Mouse (Mus musculus) gastrocnemius, postnatal 10 days (tissue): Measurements from ENCODE around the gene Serpina6. TPM values are rescaled to one million over a fixed set of nuclear protein-coding genes. Genes with fewer than 3 reads are reported as not detected.
"Not testable (repeated sequence)": the region's sequence is repeated elsewhere in the genome, so short reads cannot be mapped to it uniquely, and the experiment has no call there.

ENCODE experiments used
- DNase-seq: peaks from one replicate; pipeline ENCODE4 v3.0.0; 2021; ENCODE audit warnings: mixed read lengths
- long read RNA-seq, 2 experiments: library from polyadenylated mRNA; stranded (forward); transcript quantifications; one replicate each; pipeline ENCODE4 v2.0.0; 2021
- total RNA-seq, 2 experiments: library from RNA; stranded (reverse); gene quantifications; 2 replicates each; pipeline ENCODE4 v1.2.3; 2021

Serpina6 gene
- total RNA-seq, result under 1 TPM in 1 of 2 experiments, not detected in 1; 0.16 TPM
- long read RNA-seq, experiment 1, result 0 reads
- long read RNA-seq, experiment 2, result 0 reads

GRCm38 (mm10) chr12:103656848-103657626 lies at the start of gene Serpina6:
Gene Serpina6 (minus strand): TSS chr12:103657212.
- DNase-seq, result no peak

DNA sequence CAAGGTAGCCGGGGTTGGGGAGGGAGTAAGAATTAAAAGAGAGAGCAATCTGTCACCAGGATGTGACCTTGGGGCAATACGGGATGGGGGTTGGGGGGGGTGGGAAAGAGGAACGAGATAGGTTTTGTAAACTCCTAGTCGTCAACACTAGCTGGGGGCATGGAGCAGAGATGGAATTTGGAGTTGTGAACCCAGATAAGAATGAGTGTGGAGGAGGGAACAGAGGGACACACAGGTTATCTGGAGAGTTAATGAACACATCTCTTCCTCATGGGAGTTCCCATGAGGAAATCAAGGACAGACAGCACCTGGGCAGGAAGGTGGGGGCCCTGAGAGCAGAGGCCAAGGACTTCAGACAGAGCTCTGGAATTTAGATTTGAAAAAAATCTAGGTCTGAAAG lies 49.1 kb upstream of the Serpina6 start:
- no peak for DNase-seq

- no peak for DNase-seq
Observed at GRCm38 (mm10) chr12:103705547-103705946, 48.5 kb upstream of the Serpina6 start.

- DNase-seq, result no peak
Observed at GRCm38 (mm10) chr12:103700144-103700750, 43.2 kb upstream of the Serpina6 start.

- DNase-seq, result no peak
Observed at GRCm38 (mm10) chr12:103695429-103695828, 38.4 kb upstream of the Serpina6 start, which contains the start of gene Serpina1f. Gene Serpina1f (minus strand): TSS chr12:103695529.

GRCm38 (mm10) chr12:103688221-103688814 lies 31.3 kb upstream of the Serpina6 start:
- no peak for DNase-seq

DNA sequence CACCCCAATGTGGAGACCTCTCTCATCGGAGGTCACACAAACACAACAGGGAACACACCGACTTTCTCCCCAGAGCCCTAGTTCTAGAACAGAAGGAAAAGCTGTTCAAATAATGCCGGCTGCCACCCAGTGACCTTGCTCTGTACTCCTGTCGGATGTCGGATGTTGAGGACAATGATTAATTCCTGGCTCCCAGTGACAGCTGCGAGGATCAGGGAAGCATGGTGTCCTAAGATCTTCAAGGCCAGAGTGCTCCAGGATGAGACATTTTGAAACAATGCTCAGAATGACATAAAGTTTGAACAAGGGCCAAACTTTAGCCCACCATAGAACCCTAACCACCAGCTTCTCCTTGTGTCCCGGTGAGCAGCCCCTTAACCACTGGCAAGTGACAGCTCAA lies 30.0 kb upstream of the Serpina6 start:
- no peak for DNase-seq

- DNase-seq, result no peak
Observed at GRCm38 (mm10) chr12:103686050-103686449, 29.0 kb upstream of the Serpina6 start.

- no peak for DNase-seq
Observed at GRCm38 (mm10) chr12:103685386-103685785, 28.4 kb upstream of the Serpina6 start.

- no peak for DNase-seq
Observed at GRCm38 (mm10) chr12:103683775-103684174, 26.8 kb upstream of the Serpina6 start.

DNA sequence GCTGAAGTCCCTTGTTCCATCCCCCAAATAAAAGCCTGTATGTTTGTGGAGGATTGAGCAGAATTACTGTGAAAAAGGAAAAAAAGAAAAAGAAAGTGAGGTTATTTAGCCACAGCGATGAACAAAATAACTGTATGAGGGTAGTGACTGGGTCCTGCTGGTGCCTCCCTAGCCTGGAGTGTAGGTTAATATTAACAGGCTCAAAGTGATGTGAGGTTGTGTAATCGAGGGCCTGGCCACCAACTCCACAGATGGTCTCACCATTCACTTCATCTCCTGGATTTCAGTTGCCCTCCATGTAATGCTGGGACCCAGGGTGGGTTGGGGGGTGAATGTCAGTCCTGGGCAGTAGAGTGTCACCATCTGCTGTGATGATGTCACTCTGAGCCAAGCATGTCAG lies 24.7 kb upstream of the Serpina6 start:
- DNase-seq, result no peak

DNA sequence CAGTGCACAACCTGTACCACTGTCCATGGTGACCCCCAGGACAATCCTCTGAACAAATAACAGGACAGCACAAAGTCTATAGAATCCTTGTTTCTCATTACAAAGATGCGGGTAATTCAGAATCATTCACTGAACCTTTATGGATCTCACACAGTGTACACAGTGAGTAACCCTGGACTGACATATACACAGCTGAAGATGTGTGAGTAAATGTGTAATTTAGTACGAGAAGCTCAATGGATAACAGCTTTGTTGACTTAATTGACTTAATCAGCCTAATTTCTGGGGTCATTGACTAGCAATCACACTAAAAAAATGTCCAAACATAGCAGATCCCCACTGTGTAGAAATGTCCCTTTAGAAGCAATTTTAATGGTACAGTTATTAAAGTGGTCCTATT lies 24.2 kb upstream of the Serpina6 start:
- DNase-seq, result no peak

DNA sequence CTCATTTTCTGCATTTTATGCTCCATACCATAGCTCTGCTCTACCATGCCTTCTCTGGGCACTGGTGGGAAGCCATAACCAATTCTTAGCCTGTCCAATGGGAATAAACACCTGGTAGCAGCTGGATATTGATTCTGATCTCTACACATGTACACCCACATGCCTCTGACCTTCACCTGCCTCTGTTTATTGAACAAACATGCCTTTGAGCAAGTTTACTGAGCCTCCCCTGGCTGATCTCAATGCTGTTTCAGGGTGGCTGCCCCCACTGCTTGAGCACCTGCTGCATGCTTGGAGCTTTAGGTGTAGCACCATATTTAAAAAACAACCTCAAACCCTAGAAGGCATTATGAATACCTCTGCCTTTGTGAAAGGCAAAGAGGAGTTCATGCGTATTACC lies 22.8 kb upstream of the Serpina6 start:
- not testable (repeated sequence) for DNase-seq

DNA sequence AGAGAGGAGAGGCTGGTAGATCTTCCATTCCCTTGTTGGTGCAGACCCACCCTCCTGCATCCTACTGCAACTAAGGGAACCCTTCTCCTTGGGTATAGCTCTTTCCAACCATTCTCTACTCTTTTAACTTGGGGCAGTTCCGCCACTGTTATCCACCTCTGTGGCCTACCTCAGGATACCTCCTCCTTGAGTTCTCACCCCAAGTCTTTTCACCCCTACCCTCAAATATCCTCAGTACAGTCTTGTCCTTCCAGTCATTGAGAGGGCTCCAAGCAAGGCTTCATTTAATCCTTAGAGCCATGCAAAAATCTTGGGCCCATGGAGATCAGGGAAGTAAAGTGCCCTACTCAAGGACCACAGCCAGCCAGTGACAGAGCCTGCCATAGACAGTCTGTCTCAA lies 19.0 kb upstream of the Serpina6 start, which contains the start of gene Serpina16:
TSS of gene Serpina16 (minus strand) at position 101 of the 400 bp plus-strand sequence.
- DNase-seq, result no peak

DNA sequence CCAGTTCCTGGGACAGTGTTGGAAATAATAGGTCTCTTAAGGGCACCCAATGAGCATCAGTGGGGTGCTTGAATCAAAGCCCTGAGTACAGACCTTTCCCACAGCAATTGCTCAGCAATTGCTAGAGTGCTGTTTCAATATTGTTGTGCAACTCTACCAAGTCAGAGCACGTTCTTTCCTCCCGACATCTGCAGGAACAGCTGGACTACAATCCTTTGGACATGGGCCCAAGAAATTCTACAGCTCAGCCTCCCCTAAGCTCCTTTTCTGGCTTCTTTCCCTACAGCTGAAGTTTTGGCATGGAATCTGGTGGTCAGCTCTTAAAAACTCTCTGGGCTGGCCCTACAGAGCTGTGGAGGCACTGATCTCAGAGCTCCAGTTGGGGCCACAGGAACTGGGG lies 16.2 kb upstream of the Serpina6 start:
- no peak for DNase-seq

GRCm38 (mm10) chr12:103671483-103671882 lies 14.5 kb upstream of the Serpina6 start:
- no peak for DNase-seq

- no peak for DNase-seq
Observed at GRCm38 (mm10) chr12:103670964-103671363, 14.0 kb upstream of the Serpina6 start.

- DNase-seq, result peak; percentile 19
Observed at GRCm38 (mm10) chr12:103670344-103670743, 13.3 kb upstream of the Serpina6 start.

- DNase-seq, result no peak
Observed at GRCm38 (mm10) chr12:103665286-103665685, 8.3 kb upstream of the Serpina6 start.

DNA sequence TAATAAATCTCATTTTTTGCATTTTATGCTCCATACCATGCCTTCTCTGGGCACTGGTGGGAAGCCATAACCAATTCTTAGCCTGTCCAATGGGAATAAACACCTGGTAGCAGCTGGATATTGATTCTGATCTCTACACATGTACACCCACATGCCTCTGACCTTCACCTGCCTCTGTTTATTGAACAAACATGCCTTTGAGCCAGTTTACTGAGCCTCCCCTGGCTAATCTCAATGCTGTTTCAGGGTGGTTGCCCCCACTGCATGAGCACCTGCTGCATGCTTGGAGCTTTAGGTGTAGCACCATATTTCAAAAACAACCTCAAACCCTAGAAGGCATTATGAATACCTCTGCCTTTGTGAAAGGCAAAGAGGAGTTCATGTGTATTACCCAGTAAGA lies 5.0 kb upstream of the Serpina6 start:
- not testable (repeated sequence) for DNase-seq

- DNase-seq, result no peak
Observed at GRCm38 (mm10) chr12:103660076-103660475, 3.1 kb upstream of the Serpina6 start.

DNA sequence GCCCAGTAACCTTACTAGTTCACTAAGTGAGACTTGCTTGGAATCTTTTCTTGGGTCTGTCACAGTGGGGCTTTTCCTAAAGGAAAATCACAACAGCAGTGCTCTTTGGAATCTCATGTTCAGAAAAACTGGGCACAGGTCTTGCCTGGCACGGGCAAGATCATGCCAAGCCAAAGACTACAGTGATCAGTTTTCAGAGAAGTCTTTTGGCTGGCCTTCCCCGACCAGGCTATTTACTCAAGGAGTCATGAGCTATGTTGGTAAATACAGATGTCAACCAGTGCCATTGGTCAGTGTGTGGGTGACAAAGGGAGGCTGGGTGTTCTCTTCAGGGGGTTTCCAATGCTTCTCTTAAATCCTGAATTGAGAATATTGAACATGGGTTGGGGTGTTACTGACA lies 2.2 kb upstream of the Serpina6 start:
- DNase-seq, result no peak

DNA sequence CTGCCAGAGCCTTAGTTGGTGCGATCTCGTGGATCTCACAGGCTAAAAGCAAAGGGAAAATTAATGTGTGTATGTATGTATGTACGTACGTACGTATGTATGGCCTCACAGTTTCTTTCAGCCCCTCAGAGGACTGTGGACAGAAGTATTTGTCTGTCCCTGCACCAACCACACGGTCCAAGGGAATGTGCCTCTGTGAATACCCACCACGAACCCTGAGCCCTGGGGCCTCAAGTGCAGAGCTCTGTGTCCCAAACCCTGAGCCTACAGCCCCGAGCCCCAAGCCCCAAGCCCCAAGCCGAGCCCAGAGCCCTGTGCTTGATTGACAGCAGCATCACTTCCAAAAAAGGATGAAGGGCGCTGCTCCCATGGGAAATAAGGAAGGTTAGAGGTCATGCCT lies 979 bp upstream of the Serpina6 start:
- DNase-seq, result no peak
